Mouse (Mus musculus) liver, adult 2 months (tissue): Measurements from ENCODE around the gene Capn9.

Source experiments
- CTCF ChIP-seq: fragments of 200-500 bp; IDR thresholded peaks from 2 replicates; pipeline ENCODE4 v1.5.1; 2011; ENCODE audit warnings: low read depth, low read length, control low read depth
- POLR2A ChIP-seq: fragments of 200-500 bp; IDR thresholded peaks from 2 replicates; pipeline ENCODE4 v1.6.1; 2011; ENCODE audit warnings: low read length, control low read depth; ENCODE audit not compliant: insufficient read depth; ENCODE audit errors: extremely low read depth

DNA sequence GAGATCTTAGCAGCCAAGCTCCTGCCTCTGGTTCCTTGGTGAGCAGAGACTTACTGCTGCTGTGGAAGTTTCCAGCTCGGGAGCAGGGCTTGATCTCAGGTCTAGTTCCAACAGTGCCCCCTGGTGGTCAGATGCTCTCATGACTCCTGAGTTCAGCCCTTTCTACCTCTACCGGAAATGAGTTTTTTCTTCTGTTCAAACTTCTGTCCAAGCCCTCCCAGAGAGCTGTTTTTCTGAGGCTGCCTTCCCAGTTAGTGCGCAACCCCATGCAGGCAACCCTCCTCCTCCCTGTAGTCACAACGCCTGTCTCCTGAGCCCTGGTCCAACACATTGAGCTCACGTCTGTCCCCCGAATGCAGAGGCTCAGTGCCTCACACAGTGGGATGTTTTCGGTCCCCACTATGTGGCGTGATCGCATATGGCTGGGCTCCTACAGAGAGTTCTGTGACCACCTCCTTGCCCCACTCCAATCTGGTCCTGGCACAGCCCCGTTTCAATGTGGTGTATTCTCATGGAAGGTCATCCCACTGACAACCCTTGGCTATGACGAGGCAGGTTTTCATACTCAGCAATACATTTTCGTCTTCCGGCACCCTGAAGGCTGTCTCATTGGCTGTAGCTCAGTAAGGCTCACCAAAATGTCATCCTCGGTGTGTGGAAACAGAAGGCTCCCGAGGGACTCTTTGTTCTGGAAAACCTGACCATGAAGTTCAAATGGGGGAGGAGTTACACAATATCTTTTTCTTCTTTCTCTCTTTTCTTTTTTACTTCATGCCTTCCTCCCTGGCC lies 2.2 kb upstream of the Capn9 start:
- TF ChIP-seq CTCF (peak; percentile 89), POLR2A (no peak)
